Mouse (Mus musculus) stomach, embryonic 16.5 days (tissue): ENCODE measurements at regions not wholly inside any gene's neighbourhood (a gene's known extent, or its start where the extent isn't known, plus 50 kb on each side); places are given as distances from the start of the nearest gene placed in this dataset.

Experiments
- ATAC-seq: fragments of 200-750 bp; cut with Nextera tagmentation; 2 replicates; pipeline ENCODE4 v1.8.0; 2017; ENCODE audit warnings: moderate number of reproducible peaks, moderate TSS enrichment; ENCODE audit not compliant: insufficient read depth, low FRiP score
- H3K27ac ChIP-seq: fragments of 300-500 bp; sonication (generic); 2 replicates; pipeline ENCODE4 v1.5.1; 2014; ENCODE audit warnings: low read length
- H3K27me3 ChIP-seq: fragments of 300-500 bp; sonication (generic); 2 replicates; pipeline ENCODE4 v1.6.1; 2014; ENCODE audit warnings: low read length, control low read depth, mixed read lengths; ENCODE audit not compliant: control insufficient read depth, insufficient read depth
- H3K36me3 ChIP-seq: fragments of 300-500 bp; sonication (generic); 2 replicates; pipeline ENCODE4 v1.6.1; 2014; ENCODE audit warnings: low read length; ENCODE audit not compliant: control insufficient read depth, insufficient read depth
- H3K4me1 ChIP-seq: fragments of 300-500 bp; sonication (generic); 2 replicates; pipeline ENCODE4 v1.6.1; 2014; ENCODE audit warnings: low read length, control low read depth, mixed read lengths; ENCODE audit not compliant: control insufficient read depth, insufficient read depth
- H3K4me2 ChIP-seq: fragments of 300-500 bp; sonication (generic); 2 replicates; pipeline ENCODE4 v1.6.1; 2014; ENCODE audit warnings: low read depth, low read length, mixed read lengths
- H3K4me3 ChIP-seq: fragments of 300-500 bp; sonication (generic); replicated peaks from 2 replicates; pipeline ENCODE4 v1.5.1; 2014; ENCODE audit warnings: mild to moderate bottlenecking, low read length
- H3K9ac ChIP-seq: fragments of 300-500 bp; sonication (generic); 2 replicates; pipeline ENCODE4 v1.6.1; 2014; ENCODE audit warnings: low read length
- H3K9me3 ChIP-seq: fragments of 300-500 bp; sonication (generic); replicated peaks from 2 replicates; pipeline ENCODE4 v1.6.1; 2016; ENCODE audit warnings: low read length, control low read depth; ENCODE audit not compliant: control insufficient read depth
- WGBS: fragments of 180-500 bp; shearing (Covaris S2); extraction: QIAGEN DNeasy Blood & Tissue Kit; methylation state at CpG from one replicate; pipeline ENCODE4 v1.1.7; 2014; 5-methylcytosine and 5-hydroxymethylcytosine counted together

DNA sequence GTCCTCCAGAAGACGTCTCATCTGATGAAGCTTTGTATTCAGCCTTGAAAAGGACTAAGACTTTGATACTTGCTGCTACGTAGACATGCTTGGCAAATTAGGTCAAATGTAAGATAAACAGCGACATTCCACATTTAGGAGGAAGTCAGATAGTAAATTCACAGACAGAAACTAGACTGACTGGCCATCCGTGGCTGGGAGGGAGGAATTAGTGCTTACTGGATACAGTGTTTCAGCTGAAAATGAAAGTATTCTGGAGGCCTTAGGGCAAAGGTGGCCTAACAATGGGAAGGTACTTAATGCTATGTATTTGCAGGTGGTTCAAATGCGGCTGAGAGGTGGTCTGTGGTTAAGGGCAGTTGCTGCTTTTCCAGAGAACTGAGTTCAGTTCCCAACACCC is 137.1 kb downstream of the Map3k7 start:
- no peaks in the 10 kb centered on the region for H3K36me3 ChIP-seq
- H3K4me2 ChIP-seq = no peak overlapping the region
- no peak overlapping the region for H3K9ac ChIP-seq
- ATAC-seq = no peak
- no peaks in the 10 kb centered on the region for H3K27me3 ChIP-seq
- no peak overlapping the region for H3K27ac ChIP-seq
- H3K4me3 ChIP-seq = no peak overlapping the region
- 32% methylated on average over 5 of the region's 5 CpGs for WGBS
- H3K4me1 ChIP-seq = no peaks in the 10 kb centered on the region
- no peaks in the 10 kb centered on the region for H3K9me3 ChIP-seq

DNA sequence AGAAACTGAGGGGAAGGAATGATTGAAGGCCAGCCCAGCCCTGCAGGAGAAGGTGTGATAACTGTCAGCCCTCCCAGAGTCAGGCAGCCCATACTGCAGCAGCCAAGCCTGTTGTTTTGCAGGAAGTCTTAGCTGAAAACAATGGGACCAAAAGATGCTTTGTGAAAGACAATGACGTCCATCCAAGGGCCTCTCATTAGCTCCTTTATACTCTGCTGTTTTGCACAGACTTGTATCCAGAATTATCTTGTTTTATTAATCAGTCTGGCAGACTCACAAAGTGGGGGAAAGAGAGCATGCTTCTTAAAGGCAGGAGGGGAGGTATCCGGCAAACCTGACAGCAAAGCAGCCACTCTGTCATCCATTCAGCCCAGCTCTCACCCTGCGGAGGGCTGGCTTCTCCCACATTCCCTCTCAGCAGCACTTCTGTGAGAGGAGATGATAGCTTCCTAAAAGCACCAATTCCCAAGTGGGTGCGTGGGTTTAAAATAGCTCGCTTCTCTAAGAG is 131.9 kb upstream of the Bach2 start:
- H3K27ac ChIP-seq = no peak overlapping the region
- no peaks in the 10 kb centered on the region for H3K36me3 ChIP-seq
- no peaks in the 10 kb centered on the region for H3K4me1 ChIP-seq
- no peaks in the 10 kb centered on the region for H3K27me3 ChIP-seq
- ATAC-seq = no peak
- no peak overlapping the region for H3K4me3 ChIP-seq
- no peaks in the 10 kb centered on the region for H3K9me3 ChIP-seq
- H3K9ac ChIP-seq = no peak overlapping the region
- WGBS = 33% methylated on average over 5 of the region's 5 CpGs
- no peak overlapping the region for H3K4me2 ChIP-seq

DNA sequence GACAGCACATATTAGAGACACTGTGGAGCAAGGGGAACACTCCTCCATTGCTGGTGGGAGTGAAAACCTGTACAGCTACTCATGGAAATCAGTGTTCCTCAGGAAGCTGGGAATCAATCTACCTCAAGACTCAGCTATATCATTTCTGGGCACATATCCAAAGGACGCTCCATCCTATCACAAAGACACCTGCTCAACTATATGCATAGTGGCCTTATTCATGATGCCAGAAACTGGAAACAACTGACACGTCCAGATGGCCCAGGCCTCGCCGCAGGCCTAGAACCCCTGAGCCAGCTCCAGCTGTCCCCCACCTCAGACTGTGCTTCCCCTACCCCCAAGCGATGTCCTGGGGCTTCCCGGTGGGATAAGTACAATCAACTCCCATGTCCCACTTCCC is 116.3 kb upstream of the Bach2 start:
- Histone ChIP-seq H3K4me2 (no peak overlapping the region), H3K27me3 (no peaks in the 10 kb centered on the region), H3K27ac (no peak overlapping the region), H3K4me1 (no peaks in the 10 kb centered on the region), H3K9me3 (no peaks in the 10 kb centered on the region), H3K9ac (no peak overlapping the region), H3K36me3 (no peaks in the 10 kb centered on the region), H3K4me3 (no peak overlapping the region)
- no peak for ATAC-seq
- WGBS = 89% methylated on average over 6 of the region's 6 CpGs

DNA sequence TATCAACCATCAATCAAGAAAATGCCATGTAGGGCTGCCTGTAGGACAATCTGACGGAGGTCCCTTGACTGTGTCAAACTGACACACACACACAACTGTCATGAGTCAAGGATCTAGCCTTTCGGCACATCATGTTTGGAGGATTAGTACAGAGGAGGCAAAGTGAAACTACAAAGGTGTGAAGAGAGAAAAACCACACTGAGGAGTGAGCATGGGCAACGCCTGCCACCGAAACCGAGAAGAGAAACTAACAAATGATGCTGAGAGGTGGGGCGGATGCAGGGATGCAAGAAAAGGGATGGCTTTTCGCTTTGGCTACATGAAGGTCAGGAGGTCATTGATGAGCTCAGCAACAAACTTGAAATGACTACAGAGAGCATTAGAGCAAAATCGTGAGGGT is 111.8 kb upstream of the Bach2 start:
- no peak for ATAC-seq
- H3K4me1 ChIP-seq = no peaks in the 10 kb centered on the region
- no peaks in the 10 kb centered on the region for H3K9me3 ChIP-seq
- no peak overlapping the region for H3K4me3 ChIP-seq
- 81% methylated on average over 8 of the region's 8 CpGs for WGBS
- no peaks in the 10 kb centered on the region for H3K36me3 ChIP-seq
- H3K27ac ChIP-seq = no peak overlapping the region
- H3K27me3 ChIP-seq = no peaks in the 10 kb centered on the region
- H3K4me2 ChIP-seq = no peak overlapping the region
- H3K9ac ChIP-seq = no peak overlapping the region

DNA sequence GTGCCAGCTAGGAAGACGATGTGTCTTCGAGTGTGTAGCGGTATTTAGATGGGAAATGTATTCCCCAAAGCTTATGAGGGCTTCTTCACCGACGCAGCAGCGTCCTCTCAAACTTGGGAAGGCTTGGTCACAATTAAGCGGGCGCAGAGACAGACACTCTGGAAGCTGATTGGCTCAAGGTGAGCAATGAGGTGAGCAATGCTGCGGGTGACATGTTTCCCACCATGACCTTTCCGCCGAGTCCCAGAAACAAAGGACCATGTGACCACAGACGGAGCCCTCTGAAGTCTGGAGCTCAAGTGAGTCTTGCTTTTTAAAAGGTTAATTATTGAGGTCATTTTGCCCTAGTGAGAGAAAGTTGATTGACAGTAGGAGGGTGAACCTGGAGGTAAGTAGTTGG is 108.0 kb upstream of the Bach2 start:
- no peak for ATAC-seq
- no peak overlapping the region for H3K27ac ChIP-seq
- H3K36me3 ChIP-seq = no peaks in the 10 kb centered on the region
- no peak overlapping the region for H3K4me3 ChIP-seq
- H3K9ac ChIP-seq = no peak overlapping the region
- H3K4me2 ChIP-seq = no peak overlapping the region
- H3K4me1 ChIP-seq = no peaks in the 10 kb centered on the region
- H3K27me3 ChIP-seq = no peaks in the 10 kb centered on the region
- no peaks in the 10 kb centered on the region for H3K9me3 ChIP-seq
- 79% methylated on average over 12 of the region's 12 CpGs for WGBS

DNA sequence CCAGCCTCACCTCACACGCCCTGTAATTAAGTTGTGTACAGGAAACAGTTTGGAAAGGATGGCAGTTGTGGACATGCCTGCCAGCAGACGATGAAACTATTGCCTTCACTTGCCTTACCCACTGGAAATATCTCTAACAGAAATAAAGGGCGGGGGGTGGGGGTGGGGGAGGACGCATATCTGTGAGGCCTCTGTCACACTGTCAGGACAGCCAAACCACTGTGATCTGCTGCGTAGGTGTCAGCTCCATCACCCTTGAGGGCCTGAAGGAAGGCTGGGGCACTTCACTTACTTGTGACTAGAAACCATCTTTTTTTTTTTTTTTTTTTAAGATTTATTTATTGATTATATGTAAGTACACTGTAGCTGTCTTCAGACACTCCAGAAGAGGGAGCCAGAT is 106.8 kb upstream of the Bach2 start:
- Histone ChIP-seq H3K36me3 (no peaks in the 10 kb centered on the region), H3K4me2 (no peak overlapping the region), H3K27ac (no peak overlapping the region), H3K9me3 (no peaks in the 10 kb centered on the region), H3K27me3 (no peaks in the 10 kb centered on the region), H3K9ac (no peak overlapping the region), H3K4me3 (no peak overlapping the region), H3K4me1 (no peaks in the 10 kb centered on the region)
- WGBS = 77% methylated on average over 5 of the region's 5 CpGs
- no peak for ATAC-seq

DNA sequence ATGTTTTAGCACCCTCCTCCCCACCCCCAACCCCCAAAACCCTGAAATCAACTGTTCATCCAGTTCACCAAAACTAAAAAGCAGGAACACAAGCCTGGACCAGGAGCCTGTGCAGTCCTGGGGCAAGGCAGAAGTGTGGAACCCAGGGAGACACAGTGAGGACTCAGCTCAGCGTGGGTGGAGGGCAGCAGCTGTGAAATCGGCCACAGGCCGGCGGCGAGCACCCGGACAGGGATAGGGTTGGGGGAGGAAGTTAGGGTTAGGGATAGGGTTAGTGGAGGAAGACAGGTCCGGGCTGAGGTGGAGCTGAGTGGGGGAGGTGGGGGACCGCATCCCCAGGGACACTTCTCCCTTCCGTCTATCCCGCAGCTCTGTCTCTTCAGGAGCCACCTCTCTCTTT is 102.5 kb upstream of the Bach2 start:
- Histone ChIP-seq H3K4me1 (peaks cover 4% of the 10 kb centered on the region), H3K9me3 (no peaks in the 10 kb centered on the region), H3K27me3 (no peaks in the 10 kb centered on the region), H3K36me3 (no peaks in the 10 kb centered on the region), H3K4me2 (no peak overlapping the region), H3K9ac (no peak overlapping the region), H3K4me3 (no peak overlapping the region), H3K27ac (no peak overlapping the region)
- WGBS = 71% methylated on average over 7 of the region's 10 CpGs
- no peak for ATAC-seq

DNA sequence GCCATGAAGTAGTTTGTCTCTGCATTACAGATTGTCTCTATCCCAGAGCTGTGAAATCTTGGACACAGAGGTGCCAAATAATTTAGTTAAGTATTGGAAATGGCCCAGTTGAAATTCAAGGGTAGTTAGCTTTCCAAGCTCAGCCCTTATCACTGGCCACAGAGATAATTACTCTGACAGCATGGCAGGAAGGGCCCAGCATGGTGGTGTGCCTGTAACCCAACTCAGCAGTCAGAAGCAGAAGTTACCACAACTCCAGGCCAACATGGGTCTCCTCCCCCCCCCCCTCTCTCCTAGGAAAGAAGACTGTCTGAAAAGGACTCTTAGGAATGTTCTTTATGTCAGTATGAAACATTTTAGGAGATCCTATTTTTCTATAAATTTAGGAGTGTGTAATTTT is 101.4 kb upstream of the Bach2 start:
- no peak overlapping the region for H3K9ac ChIP-seq
- no peak for ATAC-seq
- no peak overlapping the region for H3K4me2 ChIP-seq
- no peak overlapping the region for H3K4me3 ChIP-seq
- H3K4me1 ChIP-seq = peaks cover 4% of the 10 kb centered on the region
- H3K9me3 ChIP-seq = no peaks in the 10 kb centered on the region
- no peak overlapping the region for H3K27ac ChIP-seq
- H3K36me3 ChIP-seq = no peaks in the 10 kb centered on the region
- H3K27me3 ChIP-seq = no peaks in the 10 kb centered on the region

DNA sequence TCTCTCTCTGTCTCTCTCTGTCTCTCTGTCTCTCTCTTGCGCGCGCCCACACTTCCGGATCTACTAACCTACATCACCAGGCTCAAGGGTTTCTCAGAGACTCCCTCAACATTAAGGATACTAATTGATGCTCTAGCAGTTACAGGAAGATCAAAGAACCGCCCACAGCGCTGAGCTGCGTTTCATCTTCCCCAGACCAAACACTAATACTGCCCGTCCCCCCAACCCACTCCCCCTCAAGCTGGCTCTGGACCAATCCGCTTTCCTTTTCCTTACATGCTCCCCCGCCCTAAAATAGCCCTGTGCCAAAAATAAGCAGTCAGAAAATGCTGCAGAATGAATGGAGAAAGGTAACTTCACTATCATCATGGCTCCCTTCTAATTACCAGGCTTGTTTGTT is 100.6 kb upstream of the Bach2 start:
- H3K27ac ChIP-seq = no peak overlapping the region
- no peaks in the 10 kb centered on the region for H3K36me3 ChIP-seq
- H3K27me3 ChIP-seq = 0 out of 2 replicates have a peak, but pooled peaks cover 3% of the 10 kb centered on the region
- no peak overlapping the region for H3K9ac ChIP-seq
- no peak for ATAC-seq
- H3K4me2 ChIP-seq = no peak overlapping the region
- H3K4me3 ChIP-seq = no peak overlapping the region
- H3K4me1 ChIP-seq = peaks cover 4% of the 10 kb centered on the region
- whole genome bisulfite sequencing = 63% methylated on average over 10 of the region's 10 CpGs
- H3K9me3 ChIP-seq = no peaks in the 10 kb centered on the region

DNA sequence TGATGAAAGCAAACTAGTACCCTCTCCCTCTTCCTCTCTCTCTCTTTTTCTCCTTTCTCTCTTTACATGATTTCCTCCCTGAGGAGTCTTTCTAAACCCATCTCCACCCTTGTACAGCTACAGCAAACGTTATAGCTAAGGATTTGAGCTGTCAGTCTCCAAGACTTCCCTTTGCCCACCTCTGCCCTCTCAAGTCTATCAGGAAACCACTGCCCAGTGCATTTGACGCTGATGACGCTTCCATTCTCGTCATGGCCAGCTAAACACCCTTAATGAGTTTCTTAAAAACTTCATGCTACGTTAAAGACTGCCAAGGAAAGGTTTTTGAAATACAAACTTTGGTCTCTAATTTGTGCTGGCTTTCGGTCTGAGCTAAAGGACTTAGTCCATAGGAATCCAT is 99.0 kb upstream of the Bach2 start:
- no peak for ATAC-seq
- Histone ChIP-seq H3K4me1 (peaks cover 4% of the 10 kb centered on the region), H3K36me3 (no peaks in the 10 kb centered on the region), H3K27ac (no peak overlapping the region), H3K9ac (no peak overlapping the region), H3K4me3 (no peak overlapping the region), H3K9me3 (no peaks in the 10 kb centered on the region), H3K27me3 (0 out of 2 replicates have a peak, but pooled peaks cover 3% of the 10 kb centered on the region), H3K4me2 (no peak overlapping the region)
- 76% methylated on average over 6 of the region's 6 CpGs for WGBS
